Mouse (Mus musculus): ENCODE data around the gene Pnkd.
A peak's percentile ranks its signal among the peaks of the same experiment; 100 is the strongest.

Pnkd gene

DNA sequence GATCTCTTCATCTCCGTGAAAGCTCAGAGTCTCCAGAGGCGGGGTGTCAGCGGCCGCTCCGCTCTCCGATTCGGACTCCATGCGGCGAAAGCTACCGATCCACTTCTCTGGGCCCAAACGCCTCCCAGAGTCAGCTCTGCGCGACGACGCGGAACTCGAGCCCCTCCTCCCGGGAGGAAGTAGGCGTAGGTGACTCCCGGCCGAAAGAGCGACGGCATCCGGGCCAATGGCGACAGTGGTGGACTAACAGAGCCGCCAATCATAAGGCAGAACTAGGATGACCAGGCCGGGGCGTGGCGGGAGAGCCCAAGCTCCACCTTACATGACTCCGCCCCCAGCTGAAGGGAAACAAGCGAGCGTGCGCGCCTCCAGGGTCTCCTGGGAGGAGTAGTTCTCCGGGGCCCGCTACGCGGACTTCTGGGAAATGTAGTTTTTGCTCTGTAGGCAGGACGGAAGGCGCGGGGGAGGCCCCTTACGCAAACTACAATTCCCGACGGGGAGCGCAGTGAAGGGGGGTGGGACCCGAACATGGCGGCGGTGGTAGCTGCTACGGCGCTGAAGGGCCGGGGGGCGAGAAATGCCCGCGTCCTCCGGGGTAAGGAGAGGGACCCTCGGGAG lies at the start of gene Pnkd, which contains the start of gene Aamp:
Gene Pnkd, plus strand, starts transcription at position 388 of the 618 bp plus-strand sequence.
Gene Aamp, minus strand, starts transcription at position 196 of the 618 bp plus-strand sequence.
- peak; percentile 100 for DNase-seq (ENCODE audit: low read depth)

- DNase-seq (ENCODE audit: low read depth) = peak; percentile 91
Measured at GRCm38 (mm10) chr1:74235938-74236589, 48.7 kb upstream of the Pnkd start, which contains the start of gene Arpc2. Gene Arpc2 (plus strand): TSS chr1:74236084.

DNA sequence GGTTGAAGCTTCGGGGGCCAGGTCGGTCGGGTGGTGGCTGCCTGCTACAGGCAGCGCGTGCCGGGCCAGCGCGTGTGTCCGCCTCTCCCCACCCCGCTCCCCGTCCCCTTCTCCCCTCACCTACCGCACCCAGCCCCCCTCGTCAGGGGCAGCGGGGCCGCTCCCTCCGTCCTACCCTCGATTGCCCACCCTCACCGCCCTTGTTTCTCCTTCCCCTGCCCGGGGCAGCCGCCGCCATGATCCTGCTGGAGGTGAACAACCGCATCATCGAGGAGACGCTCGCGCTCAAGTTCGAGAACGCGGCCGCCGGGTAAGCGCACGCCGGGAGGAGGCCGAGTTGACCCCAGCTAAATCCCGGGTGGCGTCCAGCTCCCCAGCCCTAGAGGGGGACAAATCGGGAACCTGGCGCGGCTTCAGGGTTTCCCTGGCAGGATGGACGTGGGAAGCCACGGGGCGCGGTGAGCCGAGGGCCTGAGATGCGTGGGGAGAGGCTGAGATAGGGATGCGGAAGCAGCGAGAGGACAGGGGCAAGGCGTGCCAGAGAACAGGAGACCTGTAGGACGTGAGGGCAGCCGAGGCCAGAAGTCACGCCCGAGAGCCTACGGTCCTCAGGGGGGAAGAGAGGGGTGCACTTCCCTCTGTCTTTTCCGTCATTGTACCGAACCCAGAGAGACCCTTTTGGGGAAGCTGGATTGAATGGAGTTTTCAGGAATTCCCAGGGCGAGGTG lies 48.0 kb upstream of the Pnkd start:
- DNase-seq (ENCODE audit: low read depth) = no peak

- DNase-seq (ENCODE audit: low read depth) = no peak
Measured at GRCm38 (mm10) chr1:74237671-74238070, 47.1 kb upstream of the Pnkd start.

DNA sequence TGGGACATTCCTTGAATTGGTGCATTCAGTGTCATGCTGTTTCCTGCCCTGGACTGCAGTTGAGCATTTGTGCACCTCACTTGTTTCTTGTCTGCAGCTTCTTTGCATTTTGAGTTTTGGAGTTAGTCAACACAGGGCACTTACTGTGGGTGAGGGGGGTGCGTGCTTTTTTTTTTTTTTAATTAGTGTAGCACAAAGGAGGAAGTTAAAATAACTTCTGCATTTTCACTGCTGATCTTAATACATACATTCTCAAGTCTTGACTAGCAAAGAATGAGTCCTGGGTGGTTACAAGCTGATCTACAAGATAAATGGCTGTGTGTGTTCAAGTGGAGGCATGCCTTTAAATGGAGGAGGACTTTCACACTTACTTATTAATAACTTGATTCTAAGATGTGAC lies 46.6 kb upstream of the Pnkd start:
- no peak for DNase-seq (ENCODE audit: low read depth)

GRCm38 (mm10) chr1:74239162-74239561 lies 45.6 kb upstream of the Pnkd start:
- no peak for DNase-seq (ENCODE audit: low read depth)

GRCm38 (mm10) chr1:74239618-74240017 lies 45.1 kb upstream of the Pnkd start:
- no peak for DNase-seq (ENCODE audit: low read depth)

- no peak for DNase-seq (ENCODE audit: low read depth)
Measured at GRCm38 (mm10) chr1:74240311-74240710, 44.4 kb upstream of the Pnkd start.

DNA sequence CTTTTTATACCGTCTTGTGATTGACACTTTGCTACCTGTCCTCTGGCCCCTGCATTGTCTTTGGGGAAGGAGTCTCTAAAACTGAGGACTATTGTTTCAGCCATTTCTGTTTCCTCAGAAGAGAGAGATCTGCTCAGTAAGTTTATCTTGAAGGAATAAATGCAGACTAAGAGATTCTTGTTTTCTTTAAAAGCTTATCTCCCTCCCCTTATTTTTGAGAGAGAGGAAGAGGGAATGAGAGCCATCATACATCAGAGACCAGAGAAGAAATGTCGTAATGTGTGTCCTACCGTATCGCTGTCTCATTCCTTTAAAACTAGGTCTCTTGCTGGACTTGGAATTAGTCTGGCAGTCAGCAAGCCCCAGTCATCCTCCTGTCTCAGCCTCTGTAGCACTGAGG lies 43.9 kb upstream of the Pnkd start:
- no peak for DNase-seq (ENCODE audit: low read depth)

GRCm38 (mm10) chr1:74245525-74245924 lies 39.2 kb upstream of the Pnkd start:
- no peak for DNase-seq (ENCODE audit: low read depth)

- no peak for DNase-seq (ENCODE audit: low read depth)
Measured at GRCm38 (mm10) chr1:74248799-74249198, 35.9 kb upstream of the Pnkd start.

- no peak for DNase-seq (ENCODE audit: low read depth)
Measured at GRCm38 (mm10) chr1:74249331-74249980, 35.3 kb upstream of the Pnkd start.

GRCm38 (mm10) chr1:74250096-74250495 lies 34.6 kb upstream of the Pnkd start:
- DNase-seq (ENCODE audit: low read depth) = no peak

- no peak for DNase-seq (ENCODE audit: low read depth)
Measured at GRCm38 (mm10) chr1:74255704-74256345, 28.9 kb upstream of the Pnkd start.

DNA sequence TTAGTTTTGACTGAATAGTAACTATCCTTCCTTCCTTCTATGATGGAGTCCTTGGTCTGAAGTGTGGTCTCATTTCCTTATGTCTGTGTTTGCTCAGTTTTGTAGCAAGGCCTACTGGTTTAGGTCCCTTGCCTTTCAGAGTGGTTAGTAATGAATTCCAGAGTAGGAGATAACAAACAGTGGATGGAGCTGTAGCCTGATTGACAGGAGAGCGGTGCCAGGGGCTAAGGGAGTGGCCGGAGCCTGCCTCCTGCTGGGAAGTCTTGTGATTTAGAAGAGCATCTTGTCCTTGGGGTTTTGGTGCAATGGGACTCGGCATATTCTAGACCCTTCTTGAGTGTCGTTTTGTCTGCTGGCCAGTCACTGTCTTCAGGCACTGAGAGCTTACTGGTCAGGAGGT lies 27.9 kb upstream of the Pnkd start:
- no peak for DNase-seq (ENCODE audit: low read depth)

- no peak for DNase-seq (ENCODE audit: low read depth)
Measured at GRCm38 (mm10) chr1:74262510-74262909, 22.2 kb upstream of the Pnkd start.

DNA sequence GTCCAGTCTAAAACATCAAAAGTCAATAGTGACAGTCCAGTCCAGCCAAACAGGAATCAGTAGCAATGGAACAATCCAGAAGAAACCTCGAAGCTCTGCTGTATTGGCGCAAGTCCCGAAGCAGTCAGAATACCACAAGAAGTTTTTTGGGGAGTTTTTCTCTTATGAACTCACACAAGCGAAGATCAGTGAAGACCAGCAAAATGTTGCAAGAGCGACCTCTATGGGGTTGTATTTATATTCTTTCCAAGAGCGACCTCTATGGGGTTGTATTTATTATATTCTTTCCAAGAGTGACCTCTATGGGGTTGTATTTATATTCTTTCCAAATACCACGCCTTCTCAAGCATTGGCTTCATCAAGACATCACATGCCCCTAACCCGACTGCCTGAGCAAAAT lies 16.0 kb upstream of the Pnkd start:
- DNase-seq (ENCODE audit: low read depth) = no peak

DNA sequence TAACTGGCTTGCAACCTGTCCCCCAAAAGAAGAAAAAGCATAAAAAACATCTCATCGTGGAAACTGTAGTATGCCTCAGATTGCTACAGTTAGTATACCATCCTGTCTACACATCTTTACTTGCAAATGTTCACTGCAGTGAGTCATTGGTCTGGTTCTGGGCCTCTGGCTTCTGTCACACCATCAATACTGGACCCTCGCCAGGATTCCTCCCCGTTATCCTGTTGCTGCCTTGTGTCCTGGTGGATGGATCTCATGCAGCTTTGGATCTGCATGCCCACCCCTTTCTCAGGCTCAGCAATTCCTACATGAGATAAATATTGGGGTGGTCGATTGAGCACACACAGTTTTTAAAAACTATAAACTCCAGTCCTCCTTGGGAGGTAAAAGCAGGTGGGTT lies 13.1 kb upstream of the Pnkd start:
- DNase-seq (ENCODE audit: low read depth) = no peak

DNA sequence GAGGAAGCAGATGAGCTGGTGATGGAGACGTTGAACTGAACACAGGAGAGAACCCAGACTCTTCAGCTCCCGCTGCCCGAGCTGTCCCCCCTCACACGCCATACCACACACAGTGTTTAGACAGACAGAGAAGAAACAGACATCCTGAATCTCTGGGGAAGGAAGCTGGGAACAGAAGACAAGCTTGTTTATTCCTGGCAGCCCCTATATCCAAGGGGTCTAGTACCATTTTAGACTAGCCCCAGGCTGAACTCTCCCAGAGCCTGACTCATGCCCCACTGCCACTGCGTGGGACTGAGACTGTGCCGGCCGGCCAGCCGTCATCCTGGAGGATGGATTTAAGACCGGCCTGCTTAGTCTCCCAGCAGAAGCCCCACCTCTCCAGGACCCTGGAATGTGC lies 9.7 kb upstream of the Pnkd start:
- no peak for DNase-seq (ENCODE audit: low read depth)

DNA sequence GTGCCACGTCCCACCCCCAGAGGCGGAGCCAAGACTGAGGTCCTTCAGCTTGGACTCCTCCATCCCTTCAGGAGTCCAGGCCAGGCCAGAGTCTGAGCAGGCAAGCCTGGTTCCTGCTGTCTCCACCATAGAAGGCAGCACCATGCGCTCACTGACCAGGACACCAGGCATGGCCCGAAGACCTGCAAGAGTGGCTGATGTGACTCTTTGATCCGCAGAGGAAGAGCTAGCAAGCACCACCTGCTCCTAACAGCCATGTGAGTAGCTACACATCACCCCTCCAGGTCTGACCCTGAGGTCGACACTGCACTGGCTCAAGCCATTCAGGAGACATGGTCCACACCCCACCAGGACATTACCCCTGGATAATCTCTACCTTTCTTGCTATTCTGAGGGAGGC lies 7.7 kb upstream of the Pnkd start:
- no peak for DNase-seq (ENCODE audit: low read depth)

GRCm38 (mm10) chr1:74277883-74278537 lies 6.7 kb upstream of the Pnkd start:
- no peak for DNase-seq (ENCODE audit: low read depth)

GRCm38 (mm10) chr1:74278538-74278937 lies 6.2 kb upstream of the Pnkd start, which contains the start of gene Gpbar1:
Gene Gpbar1 (plus strand): TSS chr1:74278550.
- no peak for DNase-seq (ENCODE audit: low read depth)
